Mouse (Mus musculus): ENCODE measurements around the gene Sec24c.
"Not testable (repeated sequence)": the region's sequence is repeated elsewhere in the genome, so short reads cannot be mapped to it uniquely, and the experiment has no call there.

The Sec24c gene

DNA sequence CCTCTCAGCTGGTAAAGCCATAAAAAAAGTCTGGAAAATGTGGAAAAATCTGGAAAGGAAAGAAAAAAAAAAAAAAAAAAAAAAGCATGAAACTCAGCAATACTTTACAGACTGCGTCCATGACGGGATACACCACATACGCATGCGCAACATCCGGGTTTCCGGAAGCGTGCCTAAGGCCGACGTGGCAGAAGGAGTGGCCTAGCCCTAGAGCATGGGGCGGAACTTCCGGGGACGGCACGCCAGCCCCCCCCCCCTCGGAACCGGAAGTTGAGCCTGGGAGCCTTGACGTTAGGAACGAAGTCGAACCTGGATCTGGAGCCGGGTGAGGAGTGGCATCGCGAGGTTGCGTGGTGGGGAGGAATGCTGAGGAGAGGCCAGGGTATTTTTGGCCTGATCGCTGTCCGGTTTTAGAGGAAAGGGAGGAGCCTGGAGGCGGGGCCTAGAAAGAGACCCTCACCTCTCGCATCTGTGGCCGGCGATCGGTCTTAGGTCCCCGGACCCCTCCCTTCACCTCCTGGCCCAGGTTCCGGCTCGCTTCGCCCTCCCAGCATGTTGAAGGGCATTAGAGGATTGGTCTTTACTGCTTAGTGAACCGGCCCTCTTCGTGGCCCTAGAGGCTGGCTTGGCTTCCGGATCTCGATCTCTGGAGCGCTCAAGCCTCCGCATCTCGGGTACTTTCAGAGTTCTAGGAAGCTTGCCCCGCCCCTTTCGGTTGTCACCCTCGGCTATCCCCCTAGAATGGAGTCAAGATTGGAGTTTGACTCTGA is at the start of gene Sec24c:
Gene Sec24c, plus strand, starts transcription at position 245 of the 770 bp plus-strand sequence.
- DNase-seq (ENCODE audit: low read depth, low spot score): peak; percentile 98

DNA sequence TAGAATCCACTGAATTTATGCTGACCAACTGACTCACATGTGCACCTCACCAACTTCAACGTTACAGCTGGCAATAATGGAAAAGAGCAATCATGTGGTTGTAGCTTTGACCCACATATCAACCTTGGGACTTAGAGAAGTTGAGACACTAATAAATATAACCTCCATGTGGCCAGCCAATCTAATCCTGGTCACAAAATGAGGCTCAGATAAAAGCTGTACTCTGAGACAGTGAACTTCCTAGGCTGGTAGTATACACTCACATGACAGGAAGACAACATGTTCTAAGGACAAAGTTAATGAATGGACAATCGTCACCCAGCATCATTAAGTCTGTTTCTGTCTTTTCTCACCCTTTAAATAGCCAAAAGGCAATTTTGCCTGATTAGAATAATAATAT is 47.7 kb upstream of the Sec24c start:
- DNase-seq (ENCODE audit: low read depth, low spot score): no peak

DNA sequence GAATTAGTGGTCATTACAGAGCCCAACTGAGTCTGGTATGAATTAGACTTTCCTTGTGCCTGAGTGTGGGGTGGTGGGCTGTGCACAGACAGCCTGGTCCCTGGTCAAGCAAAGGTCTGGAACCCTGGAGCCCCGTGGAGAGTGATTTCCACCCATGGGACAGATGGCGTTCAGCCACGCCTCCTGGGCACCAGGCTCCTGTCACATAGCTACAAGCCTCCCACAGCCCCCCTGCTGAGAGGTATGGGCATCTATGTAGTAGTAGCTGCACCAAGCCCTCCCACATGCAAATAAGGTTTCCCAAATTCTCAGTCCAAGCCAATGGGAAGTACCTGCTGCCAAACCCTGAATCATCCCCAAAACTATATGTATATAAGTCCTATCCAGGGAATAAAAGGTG is 47.1 kb upstream of the Sec24c start:
- DNase-seq (ENCODE audit: low read depth, low spot score): no peak

DNA sequence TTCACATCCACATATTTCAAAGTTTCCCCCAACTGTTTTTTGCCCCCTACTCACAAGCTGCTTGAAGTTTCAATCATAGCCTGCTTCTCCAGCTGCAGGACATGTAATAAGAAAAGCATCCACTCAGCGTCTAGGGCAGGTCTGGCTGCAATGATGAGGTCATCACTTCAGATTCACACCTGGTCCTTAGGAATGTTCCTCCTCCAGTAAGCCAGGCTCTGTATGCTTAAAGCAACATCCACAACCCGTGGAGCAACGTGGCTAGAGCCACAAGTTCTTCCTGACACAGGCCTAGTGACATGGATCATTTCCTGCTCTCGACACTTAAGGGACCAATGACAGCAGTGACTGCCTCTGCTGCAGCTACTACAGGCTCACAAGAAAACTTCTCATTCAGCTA is 42.9 kb upstream of the Sec24c start:
- DNase-seq (ENCODE audit: low read depth, low spot score): no peak

DNA sequence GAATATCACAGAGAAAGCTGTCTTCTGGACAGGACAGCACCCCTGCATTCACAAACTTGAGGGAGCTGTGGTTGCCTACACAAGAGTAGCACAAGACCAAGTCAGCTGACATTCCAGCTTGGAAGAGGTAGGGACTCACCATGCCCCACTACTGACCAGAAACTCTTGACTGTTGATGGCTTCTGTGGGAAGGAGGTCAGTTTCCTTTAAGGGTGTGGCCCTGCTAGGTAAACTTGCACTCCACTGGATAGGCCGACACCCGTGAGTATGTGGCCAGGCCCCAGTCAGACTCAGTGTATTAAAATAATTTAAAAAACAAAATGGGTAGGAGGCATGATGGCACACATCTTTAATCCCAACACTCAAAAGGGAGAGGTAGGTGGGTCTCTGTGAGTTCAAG is 38.6 kb upstream of the Sec24c start:
- DNase-seq (ENCODE audit: low read depth, low spot score): no peak

DNA sequence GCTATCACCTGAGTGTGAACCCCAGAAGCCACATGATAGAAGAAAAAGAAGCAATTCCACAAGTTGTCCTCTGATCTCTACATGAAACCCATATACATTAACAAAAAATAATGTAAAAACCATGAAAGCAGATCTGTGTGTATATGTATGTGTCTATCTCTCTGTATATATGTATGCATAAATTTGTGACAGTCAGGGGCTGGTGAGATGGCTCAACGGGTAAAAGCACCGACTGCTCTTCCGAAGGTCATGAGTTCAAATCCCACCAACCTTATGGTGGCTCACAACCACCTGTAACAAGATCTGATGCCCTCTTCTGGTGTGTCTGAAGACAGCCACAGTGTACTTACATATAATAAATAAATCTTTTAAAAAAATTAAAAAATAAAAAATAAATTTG is 37.1 kb upstream of the Sec24c start:
- not testable (repeated sequence) for DNase-seq (ENCODE audit: low read depth, low spot score)

DNA sequence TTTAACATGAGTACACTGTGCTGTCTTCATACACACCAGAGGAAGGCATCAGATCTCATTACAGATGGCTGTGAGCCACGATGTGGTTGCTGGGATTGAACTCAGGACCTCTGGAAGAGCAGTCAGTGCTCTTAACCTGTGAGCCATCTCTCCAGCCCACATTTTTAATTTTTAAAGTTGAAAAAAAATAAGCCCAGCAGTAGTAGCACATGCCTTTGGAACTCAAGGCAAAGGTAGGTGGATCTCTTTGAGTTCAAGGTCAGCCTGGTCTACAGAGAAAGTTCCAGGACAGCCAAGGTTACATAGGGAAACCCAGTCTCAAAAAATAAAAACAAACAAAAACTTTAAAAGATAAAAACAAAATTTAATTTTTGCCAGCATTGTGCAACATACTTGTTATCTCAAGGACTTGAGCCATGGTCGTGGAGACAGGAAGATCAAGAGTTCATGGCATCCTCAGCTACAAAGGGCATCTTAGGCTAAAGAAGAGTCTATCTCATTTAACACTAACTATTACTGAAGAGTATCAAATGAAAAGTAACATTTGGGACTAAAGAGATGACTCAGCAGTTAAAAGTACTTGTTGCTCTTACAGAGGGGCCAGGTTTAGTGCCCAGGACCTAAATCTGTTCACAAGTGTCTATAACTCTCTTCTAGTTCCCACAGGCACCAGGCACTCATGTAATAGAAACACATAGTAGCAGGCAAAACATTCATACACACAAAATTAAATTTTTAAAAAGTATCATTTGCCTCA is 36.1 kb upstream of the Sec24c start:
- no peak for DNase-seq (ENCODE audit: low read depth, low spot score)

DNA sequence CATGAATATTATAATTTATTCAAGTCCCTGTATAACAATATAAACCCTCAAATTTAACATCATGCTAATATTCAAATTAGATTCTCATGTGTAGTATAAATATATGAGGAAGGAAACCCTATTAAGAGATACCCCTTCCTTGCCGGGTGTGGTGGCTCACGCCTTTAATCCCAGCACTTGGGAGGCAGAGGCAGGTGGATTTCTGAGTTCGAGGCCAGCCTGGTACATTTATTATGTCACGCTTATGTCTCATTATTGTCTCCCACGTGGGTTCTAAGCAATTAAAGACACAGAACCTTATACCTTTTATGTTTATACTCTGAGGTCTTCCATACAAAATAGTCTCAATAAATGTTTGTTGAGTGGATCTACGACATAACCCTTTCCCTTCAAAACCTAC is 35.4 kb upstream of the Sec24c start:
- no peak for DNase-seq (ENCODE audit: low read depth, low spot score)

DNA sequence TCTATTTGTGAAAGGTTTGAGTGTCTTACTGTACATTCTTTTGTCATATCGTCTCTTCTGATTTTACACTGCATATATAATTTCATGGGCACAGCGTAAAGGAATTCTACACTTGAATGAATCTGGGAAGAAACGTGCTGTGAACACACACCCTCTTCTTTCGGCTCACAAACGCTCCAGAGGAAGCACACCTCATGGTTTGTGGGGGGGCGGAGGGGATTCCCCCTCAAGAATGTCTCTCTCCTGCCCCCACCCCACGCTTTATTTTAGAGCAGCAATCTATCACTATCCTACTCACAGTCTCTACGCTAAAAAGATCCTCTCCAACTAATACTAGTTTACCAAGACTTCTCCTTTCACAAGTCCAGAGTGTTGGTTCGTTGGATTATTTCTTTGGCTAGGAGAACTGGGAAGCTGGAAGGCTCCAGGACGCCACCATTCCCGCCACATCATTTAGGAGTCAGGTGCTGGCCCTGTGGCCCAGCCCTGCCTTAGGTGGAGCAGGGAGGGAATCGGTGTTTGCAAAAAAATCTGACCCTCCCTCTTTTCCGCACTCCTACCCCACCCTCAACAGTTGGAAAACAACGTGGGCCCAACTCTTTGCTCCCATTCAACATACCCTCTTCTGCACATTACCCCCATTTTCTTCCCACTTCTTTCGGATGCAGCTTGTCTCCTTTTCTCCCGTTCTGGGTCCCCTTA is 34.0 kb upstream of the Sec24c start:
- no peak for DNase-seq (ENCODE audit: low read depth, low spot score)

DNA sequence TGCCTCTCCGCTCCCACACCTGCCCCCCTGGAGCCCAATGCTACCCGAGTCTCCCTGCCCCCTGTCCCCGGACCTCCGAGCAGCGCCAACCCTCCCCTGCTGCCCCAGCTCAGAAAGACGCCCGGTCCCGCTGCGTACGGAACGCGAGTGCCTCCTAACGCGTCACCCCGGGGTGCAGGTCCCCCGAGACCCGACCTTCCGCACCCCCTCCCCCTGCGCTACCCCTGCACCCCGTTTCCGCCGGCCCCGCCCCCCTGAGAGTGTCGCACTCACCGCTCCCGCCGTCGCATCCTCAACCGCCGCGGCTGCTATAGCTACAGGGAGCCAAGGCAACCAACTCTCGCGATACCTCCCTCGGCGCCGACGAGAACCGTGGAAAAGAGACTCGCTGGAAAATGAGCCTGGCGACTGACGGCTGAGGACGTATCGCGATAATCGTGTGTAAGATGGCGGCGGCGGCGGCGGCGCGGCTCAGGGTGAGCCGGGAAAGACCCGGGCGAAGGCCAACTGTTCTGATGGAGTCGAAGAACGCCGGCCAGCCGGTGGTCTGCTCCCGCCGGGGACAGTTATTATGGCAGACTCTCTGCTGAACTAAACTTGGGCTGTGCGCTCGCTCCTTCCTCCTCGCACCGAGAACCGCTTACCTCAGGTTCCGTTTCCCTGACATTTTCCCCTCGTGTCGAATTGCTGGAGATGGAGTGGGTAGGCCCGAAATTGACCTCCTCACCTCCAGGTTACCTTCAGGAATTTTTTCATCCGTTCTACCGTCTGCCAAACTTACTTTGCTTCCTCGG is 33.3 kb upstream of the Sec24c start, which contains the start of gene Usp54:
Gene Usp54, minus strand, starts transcription at position 420 of the 794 bp plus-strand sequence.
- peak; percentile 95 for DNase-seq (ENCODE audit: low read depth, low spot score)

DNA sequence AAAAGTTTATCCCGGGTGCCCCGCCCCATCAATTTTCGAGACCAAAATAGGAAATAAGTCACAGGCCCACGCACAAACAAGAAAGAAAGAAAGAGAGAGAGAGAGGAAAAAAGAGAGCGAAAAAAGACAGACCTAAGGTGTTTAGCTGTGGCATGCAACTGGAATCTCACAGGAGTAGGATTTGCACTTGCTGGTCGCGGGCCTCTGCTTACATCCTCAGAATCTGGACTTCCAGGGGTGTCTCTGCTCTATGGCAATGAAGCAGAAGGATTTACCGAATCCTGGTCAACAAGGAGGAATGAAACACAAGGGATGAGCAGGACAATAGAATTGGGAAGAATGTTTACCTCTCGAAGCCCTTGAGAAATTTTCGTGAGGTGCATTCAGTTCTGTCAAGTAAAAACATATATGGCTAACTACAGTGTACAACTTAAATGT is 32.7 kb upstream of the Sec24c start:
- DNase-seq (ENCODE audit: low read depth, low spot score): no peak

DNA sequence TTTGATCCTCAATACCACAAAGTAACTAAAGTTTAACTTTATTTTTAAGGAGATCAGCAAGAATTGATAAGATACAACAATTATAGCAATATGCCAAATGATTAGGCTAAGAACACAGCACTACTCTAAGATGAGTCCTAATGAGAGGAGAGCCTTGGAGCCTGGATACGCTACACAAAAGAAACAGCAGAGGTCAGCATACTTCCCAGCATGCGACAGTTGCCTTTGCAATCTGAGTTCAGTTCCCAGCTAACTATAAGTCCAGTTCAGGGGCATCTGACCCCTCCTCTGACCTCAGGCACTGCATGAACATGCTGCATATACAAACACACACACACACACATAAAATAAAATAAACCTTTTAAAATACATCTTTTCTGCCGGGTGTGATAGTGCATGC is 28.6 kb upstream of the Sec24c start:
- DNase-seq (ENCODE audit: low read depth, low spot score): no peak

DNA sequence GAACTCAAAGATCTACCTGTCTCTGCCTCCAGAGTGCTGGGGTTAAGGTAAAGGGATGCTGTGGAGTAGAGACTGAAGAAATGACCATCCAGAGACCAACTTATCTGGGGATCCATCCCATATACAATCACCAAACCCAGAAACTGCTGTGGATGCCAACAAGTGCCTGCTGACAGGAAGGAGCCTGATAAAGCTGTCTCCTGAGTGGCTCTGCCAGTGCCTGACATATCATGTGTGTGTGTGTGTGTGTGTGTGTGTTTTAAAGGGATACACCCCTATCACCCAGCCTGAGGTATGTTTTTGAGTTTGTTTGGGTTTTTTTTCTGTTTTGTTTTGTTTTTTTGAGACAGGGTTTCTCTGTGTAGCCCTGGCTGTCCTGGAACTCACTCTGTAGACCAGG is 27.7 kb upstream of the Sec24c start:
- DNase-seq (ENCODE audit: low read depth, low spot score): no peak

DNA sequence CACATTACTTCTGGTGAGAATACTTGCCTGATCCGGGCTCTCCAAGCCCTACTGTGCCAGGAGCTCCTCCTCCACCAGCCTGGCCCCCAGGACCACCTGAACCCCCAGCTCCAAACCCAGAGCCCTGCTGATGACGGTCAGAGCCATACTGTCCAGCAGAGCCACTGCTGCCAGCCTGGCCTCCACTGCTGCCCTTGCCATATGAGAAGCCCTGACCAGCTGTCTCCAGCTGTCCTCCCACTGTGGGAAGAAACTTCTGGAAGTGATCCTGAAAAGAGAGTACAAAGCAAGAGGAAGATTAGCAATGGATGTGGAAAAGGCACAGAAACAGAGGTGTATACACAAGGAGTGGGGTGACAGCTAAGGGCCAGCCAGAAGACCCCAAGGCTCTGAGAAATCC is 23.1 kb upstream of the Sec24c start:
- DNase-seq (ENCODE audit: low read depth, low spot score): no peak

DNA sequence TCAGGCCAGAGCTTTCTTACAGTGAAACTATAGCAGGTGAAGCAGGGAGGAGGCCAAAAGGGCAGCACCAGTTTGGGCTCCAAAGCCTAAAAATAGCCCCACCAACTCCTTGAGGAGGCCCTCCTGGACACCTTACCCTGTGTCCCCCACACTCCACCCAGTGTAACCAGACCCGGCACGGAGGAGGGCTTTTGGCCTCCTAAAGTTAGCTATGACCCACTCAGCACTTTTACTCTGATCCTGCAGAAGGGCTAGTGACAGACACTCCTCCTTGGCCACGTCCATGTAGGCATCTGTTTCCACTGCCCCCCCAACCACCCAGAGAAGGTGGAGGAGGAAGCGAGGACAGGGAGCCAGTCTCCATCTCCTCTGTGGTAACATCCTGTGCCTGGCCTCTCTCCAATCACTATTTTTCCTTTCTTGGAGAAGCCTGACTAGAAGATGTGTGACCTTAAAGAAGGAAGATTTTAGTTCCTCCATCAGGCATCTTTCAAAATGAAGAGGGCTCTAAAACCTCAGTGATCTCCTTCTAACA is 22.3 kb upstream of the Sec24c start:
- no peak for DNase-seq (ENCODE audit: low read depth, low spot score)

DNA sequence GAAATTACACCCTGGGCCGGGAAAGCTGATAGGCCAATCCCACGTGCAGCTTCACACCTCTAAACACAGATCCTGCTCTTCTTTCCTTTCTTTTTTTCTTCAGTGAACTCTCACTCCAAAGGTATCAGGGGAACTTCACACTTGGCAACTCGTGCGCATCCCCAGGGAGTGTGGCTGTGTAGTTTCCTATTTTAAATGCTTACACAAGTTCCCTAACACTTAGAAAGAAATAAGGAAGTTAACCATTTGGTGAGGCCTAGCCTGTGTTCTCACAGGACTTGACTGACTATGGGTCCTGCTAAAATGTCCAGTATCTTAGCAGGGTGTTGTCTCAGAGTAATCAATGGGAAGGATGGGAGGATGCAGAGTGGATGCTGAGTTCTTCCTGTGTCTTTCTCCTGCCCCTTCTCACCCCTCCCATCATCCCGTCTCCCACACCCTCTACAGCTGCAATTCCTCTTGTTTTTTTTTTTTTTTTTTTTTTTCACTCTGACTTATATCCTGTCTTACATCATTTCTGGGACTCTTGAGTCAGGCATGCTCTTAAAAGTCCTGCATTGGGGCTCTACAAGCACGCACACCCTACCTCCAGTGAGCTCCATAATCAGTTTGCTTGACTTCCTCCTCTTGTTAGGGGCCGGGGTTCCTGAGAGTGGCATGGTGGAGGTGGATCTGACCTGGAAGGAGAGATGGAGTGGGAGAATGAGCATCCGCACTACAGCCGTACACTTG is 19.3 kb upstream of the Sec24c start:
- DNase-seq (ENCODE audit: low read depth, low spot score): no peak

DNA sequence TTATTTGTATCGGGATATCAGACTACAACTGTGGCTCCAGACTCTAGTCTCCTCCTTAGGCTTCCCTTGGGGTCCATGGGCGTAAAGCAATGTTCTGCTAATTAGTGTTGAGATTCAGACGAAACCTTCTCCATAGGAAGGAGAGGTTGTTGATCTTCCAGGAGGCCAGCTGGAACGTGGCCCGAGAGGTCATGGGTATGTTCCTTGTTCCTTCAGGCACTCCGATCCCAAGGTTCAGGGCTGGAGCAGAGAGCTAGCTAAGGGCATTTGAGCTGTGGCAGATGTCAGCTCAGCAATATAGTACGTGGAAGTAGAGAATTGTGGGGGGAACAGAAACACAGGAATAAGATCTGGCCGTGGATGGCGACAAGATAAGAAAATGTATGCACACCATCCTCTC is 18.4 kb upstream of the Sec24c start:
- DNase-seq (ENCODE audit: low read depth, low spot score): no peak

DNA sequence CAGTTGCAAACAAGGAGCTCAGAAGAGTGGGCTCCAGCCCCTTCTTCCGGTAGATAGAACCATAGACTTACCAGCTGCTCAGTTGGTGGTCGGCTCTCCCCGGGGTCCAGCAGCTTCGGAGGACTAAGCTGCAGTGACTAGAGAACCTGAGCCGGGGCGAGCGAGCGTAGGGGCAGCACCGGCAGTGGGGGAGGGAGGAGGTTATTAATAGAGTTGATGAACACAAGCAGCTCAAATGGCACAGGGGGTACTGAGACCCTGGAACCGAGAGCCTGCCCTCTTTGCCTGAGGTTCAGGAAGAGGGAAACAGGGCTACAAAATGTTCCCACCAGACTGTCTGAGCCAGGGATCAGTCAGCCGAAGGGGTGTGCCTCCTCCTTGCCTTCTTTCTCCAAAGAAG is 17.7 kb upstream of the Sec24c start, which contains the start of gene Myoz1:
Gene Myoz1, minus strand, starts transcription at position 180 of the 400 bp plus-strand sequence.
- DNase-seq (ENCODE audit: low read depth, low spot score): no peak

DNA sequence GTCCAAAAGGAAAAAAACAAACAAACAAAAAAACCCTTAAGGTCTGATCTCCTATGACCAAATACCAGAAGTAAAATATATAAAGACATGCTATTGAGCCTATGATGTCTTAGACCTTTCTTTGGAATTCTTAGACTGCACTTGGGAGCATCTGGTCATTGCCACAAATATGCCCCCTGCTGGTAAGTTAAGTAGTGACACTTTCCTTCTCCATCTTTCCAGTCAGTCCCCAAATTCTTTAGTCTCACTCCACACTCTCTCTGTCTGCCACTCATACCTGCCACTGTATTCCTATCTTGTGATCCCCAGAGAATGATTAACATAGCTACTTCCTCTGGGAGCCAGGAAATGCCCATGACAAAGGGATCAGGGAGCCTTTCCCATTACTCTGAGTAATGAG is 15.8 kb upstream of the Sec24c start:
- no peak for DNase-seq (ENCODE audit: low read depth, low spot score)

DNA sequence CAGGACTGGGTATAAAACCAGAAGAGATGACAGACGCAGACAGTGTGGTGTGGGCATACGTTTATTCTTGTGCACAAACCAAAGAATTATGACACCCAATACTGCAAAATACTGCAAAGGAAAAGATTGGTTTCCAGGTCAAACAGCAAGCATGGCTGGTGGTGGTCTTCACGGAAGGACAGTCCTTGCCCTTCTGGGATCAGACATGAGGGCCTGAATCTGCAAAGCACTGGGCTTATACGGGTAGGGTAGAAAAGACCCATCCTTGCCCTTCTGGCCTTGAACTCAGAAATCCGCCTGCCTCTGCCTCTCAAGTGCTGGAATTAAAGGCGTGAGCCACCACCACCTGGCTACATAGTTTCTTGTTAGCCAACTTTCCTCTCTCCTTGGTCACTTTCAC is 15.2 kb upstream of the Sec24c start:
- DNase-seq (ENCODE audit: low read depth, low spot score): no peak

DNA sequence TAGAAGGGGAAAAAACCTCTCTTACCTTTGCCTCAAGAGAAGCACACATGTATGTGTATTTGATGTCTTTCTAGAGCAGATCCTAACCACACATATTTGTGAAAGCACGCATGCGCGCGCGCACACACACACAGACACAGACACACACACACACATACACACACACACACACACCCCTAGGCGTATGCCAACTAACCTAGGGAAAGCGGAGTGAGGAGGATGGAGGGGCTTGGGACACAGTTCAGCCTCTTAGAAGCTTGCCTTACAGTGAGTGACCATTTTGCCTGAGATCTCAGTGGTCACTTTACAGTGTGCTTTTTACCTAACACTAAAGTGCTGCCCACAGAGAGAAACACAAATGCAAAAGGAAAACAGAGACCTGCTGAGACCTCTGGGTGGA is 14.4 kb upstream of the Sec24c start:
- no peak for DNase-seq (ENCODE audit: low read depth, low spot score)

Data from telencephalon, adult 2 months (tissue).